Mouse (Mus musculus): ENCODE results near the gene Rptor. TPM values are rescaled to one million over a fixed set of nuclear protein-coding genes. Genes with fewer than 3 reads are reported as not detected.

The Rptor gene
- polyA plus RNA-seq, 2 experiments, result 3.7 to 5.8 TPM

DNA sequence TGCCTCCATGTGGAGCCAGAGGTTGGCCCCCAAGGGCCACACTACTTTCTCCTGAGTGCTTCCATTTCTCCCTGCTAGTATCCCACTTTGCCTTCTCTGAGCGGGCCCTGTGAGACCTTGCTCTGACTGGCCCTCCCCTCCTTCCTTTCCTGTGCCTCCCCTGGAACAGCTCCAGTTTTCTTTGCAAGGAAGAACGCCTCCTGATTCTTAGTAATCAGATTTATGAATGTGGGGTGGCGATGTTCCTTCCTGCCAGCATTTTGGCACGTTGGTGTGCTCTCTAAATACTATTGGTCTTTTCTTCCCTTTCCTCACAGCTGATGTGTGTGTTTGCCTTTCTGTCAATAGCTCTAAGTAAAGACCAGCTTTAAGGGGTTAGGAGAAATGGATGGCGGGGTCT lies 82.8 kb downstream of the Rptor start:
- H3K4me3 ChIP-seq (ENCODE audit: insufficient read depth in 1 of 2, low read depth in 2 of 2, low read length in 2 of 2), result no peak overlapping the region
- TF ChIP-seq CTCF (IDR thresholded peaks at IDR 0.05; ENCODE audit: low read depth) (no peak), EP300 (IDR thresholded peaks at IDR 0.05; ENCODE audit: low read depth) (no peak)
- ATAC-seq (ENCODE audit: insufficient read depth), result no peak
- peaks cover 0 to 9% of the 10 kb centered on the region in 2 experiments; a peak in 1 of 4 replicates for H3K4me1 ChIP-seq (replicated peaks; ENCODE audit: control insufficient read depth in 2 of 2, insufficient read depth in 2 of 2, low read length in 1 of 2)
- no peak overlapping the region for H3K4me2 ChIP-seq (ENCODE audit: low read depth)
- no peak for DNase-seq (ENCODE audit: low read depth in 3 of 3, low spot score in 3 of 3)
- WGBS (ENCODE audit: insufficient replicate concordance), result 51% methylated on average over 5 of the region's 5 CpGs
- no peak overlapping the region for H3K27ac ChIP-seq
- no peaks in the 10 kb centered on the region for H3K9me3 ChIP-seq (ENCODE audit: control insufficient read depth, low read length)
- H3K36me3 ChIP-seq (replicated peaks; ENCODE audit: control insufficient read depth, insufficient read depth, low read depth), result no peaks in the 10 kb centered on the region
- no peaks in the 10 kb centered on the region for H3K27me3 ChIP-seq (ENCODE audit: control insufficient read depth, insufficient read depth, low read length)
- H3K9ac ChIP-seq (replicated peaks), result no peak overlapping the region

DNA sequence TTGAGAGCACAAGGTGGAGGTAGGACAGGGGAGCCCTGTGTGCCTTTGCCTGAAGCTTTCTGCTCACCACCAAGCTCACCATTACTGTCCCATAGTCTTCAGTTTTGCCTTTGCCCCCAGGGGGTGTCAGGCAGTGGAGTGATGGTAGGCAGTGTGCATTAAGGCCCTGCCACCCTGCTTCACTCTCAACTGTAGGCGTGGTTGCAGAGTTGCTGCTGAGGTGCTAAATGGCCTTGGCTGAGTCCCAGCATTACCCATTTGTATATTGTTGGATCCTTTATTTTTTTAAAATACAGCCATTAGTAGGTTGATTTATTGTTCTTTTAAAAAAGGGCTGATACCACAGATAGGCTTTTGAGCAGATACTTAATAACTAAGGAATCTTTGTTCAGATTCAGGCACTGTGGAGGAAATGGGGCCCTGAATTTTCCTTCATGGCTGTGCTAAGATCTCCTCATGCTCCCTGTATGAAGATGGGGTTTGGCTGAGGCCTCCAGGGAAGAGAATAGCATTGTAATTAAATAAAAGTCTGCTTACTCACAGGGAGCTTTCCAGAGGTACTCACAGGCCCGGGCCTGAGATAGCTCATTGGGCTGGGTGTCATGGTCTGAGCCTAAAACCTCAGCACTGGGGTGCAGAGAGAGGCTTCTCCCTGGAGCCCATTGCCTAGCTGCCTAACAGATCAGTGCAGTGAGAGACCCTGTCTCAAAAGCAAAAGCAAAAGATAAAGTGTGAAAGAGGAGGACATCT lies 83.4 kb downstream of the Rptor start:
- no peaks in the 10 kb centered on the region for H3K27me3 ChIP-seq (ENCODE audit: control insufficient read depth, insufficient read depth, low read length)
- no peak overlapping the region for H3K9ac ChIP-seq (replicated peaks)
- TF ChIP-seq CTCF (IDR thresholded peaks at IDR 0.05; ENCODE audit: low read depth), result no peak
- H3K9me3 ChIP-seq (ENCODE audit: control insufficient read depth, low read length), result no peaks in the 10 kb centered on the region
- DNase-seq (ENCODE audit: low read depth in 3 of 3, low spot score in 3 of 3), result no peak
- no peak for ATAC-seq (ENCODE audit: insufficient read depth)
- WGBS (ENCODE audit: insufficient replicate concordance), result 69% methylated on average over 2 of the region's 2 CpGs
- no peak overlapping the region for H3K4me2 ChIP-seq (ENCODE audit: low read depth)
- H3K36me3 ChIP-seq (replicated peaks; ENCODE audit: control insufficient read depth, insufficient read depth, low read depth), result no peaks in the 10 kb centered on the region
- H3K4me3 ChIP-seq (ENCODE audit: insufficient read depth in 1 of 2, low read depth in 2 of 2, low read length in 2 of 2), result no peak overlapping the region
- H3K4me1 ChIP-seq (replicated peaks; ENCODE audit: control insufficient read depth in 2 of 2, insufficient read depth in 2 of 2, low read length in 1 of 2), result peaks cover 0 to 9% of the 10 kb centered on the region in 2 experiments; a peak in 1 of 4 replicates
- no peak overlapping the region for H3K27ac ChIP-seq

DNA sequence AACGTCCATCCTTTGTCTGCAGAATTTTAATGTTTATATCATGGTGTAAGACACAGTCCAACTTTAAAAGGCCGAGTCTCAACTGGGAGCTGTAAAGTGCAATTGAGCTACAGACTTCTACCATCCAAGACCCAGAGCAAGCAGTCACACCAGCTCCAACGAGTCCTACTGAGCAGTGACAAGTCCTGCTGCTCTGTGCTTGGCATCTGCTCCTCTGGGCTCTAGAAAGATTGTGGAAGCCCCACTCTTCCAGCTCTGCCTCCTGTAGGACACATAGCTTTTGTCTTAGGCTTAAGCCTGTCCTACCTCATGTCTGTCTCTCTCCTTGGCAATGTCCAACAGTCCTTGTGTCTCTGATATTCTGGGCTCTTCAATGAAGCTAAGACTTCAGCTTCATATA lies 84.6 kb downstream of the Rptor start:
- Histone ChIP-seq H3K27me3 (ENCODE audit: control insufficient read depth, insufficient read depth, low read length) (no peaks in the 10 kb centered on the region), H3K4me3 (ENCODE audit: insufficient read depth in 1 of 2, low read depth in 2 of 2, low read length in 2 of 2) (no peak overlapping the region), H3K36me3 (replicated peaks; ENCODE audit: control insufficient read depth, insufficient read depth, low read depth) (no peaks in the 10 kb centered on the region), H3K4me1 (replicated peaks; ENCODE audit: control insufficient read depth in 2 of 2, insufficient read depth in 2 of 2, low read length in 1 of 2) (peaks cover 0 to 7% of the 10 kb centered on the region in 2 experiments; a peak in 1 of 4 replicates), H3K9me3 (ENCODE audit: control insufficient read depth, low read length) (no peaks in the 10 kb centered on the region), H3K4me2 (ENCODE audit: low read depth) (no peak overlapping the region), H3K9ac (replicated peaks) (no peak overlapping the region), H3K27ac (no peak overlapping the region)
- no peak for ATAC-seq (ENCODE audit: insufficient read depth)
- DNase-seq (ENCODE audit: low read depth in 3 of 3, low spot score in 3 of 3), result no peak
- no peak for TF ChIP-seq CTCF (IDR thresholded peaks at IDR 0.05; ENCODE audit: low read depth)
- no peak for TF ChIP-seq EP300 (IDR thresholded peaks at IDR 0.05; ENCODE audit: low read depth)
- WGBS (ENCODE audit: insufficient replicate concordance), result 69% methylated on average over 3 of the region's 3 CpGs

DNA sequence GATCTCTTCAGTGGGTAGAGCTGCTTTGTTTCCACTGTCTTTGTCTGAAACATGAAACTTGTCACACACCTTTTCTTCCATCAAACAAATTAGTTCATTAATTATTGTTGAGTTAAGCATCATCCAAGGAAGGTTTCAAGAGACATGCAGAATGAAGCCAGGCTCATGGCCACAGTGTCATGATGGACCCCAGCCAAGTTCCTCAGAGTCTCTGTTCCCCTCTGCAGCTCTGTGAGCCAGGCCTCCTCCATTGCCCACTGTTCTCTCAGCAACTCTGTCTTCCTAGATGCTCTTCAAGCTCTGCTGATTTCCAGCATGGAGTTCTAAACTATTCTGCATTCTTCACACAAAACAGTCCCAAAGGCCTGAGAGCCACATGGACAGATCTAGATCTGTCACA lies 85.3 kb downstream of the Rptor start:
- Histone ChIP-seq H3K4me1 (replicated peaks; ENCODE audit: control insufficient read depth in 2 of 2, insufficient read depth in 2 of 2, low read length in 1 of 2) (peaks cover 0 to 11% of the 10 kb centered on the region in 2 experiments; a peak in 1 of 4 replicates), H3K9me3 (ENCODE audit: control insufficient read depth, low read length) (no peaks in the 10 kb centered on the region), H3K27me3 (ENCODE audit: control insufficient read depth, insufficient read depth, low read length) (no peaks in the 10 kb centered on the region), H3K4me2 (ENCODE audit: low read depth) (no peak overlapping the region), H3K36me3 (replicated peaks; ENCODE audit: control insufficient read depth, insufficient read depth, low read depth) (no peaks in the 10 kb centered on the region), H3K9ac (replicated peaks) (no peak overlapping the region), H3K4me3 (ENCODE audit: insufficient read depth in 1 of 2, low read depth in 2 of 2, low read length in 2 of 2) (no peak overlapping the region), H3K27ac (no peak overlapping the region)
- DNase-seq (ENCODE audit: low read depth in 3 of 3, low spot score in 3 of 3) (no peak), ATAC-seq (ENCODE audit: insufficient read depth) (no peak)
- no peak for TF ChIP-seq CTCF (IDR thresholded peaks at IDR 0.05; ENCODE audit: low read depth)
- TF ChIP-seq EP300 (IDR thresholded peaks at IDR 0.05; ENCODE audit: low read depth), result no peak

DNA sequence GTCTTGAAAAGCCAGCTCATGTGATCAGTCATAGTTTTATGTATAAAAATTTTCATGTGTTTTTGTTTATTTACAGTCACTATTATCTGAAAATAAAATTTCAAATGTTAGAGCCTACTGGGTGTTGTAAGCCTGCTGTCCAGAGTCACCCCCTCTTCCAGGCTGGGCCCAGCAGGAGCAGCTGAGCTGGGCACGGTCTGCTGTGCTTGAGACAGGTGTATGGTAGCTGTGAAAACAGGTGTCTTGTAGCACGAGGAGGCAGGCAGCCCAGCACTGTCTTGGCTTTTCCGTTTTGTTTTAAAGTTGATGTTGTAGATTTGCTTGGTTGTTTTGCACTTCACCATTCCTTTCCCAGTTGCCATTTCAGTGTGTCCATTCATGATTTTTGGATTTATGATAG lies 87.2 kb downstream of the Rptor start:
- WGBS (ENCODE audit: insufficient replicate concordance), result 82% methylated on average over 3 of the region's 3 CpGs
- H3K36me3 ChIP-seq (replicated peaks; ENCODE audit: control insufficient read depth, insufficient read depth, low read depth), result no peaks in the 10 kb centered on the region
- no peak overlapping the region for H3K4me2 ChIP-seq (ENCODE audit: low read depth)
- H3K27ac ChIP-seq, result no peak overlapping the region
- no peak for DNase-seq (ENCODE audit: low read depth in 3 of 3, low spot score in 3 of 3)
- no peaks in the 10 kb centered on the region for H3K27me3 ChIP-seq (ENCODE audit: control insufficient read depth, insufficient read depth, low read length)
- H3K4me3 ChIP-seq (ENCODE audit: insufficient read depth in 1 of 2, low read depth in 2 of 2, low read length in 2 of 2), result no peak overlapping the region
- H3K9me3 ChIP-seq (ENCODE audit: control insufficient read depth, low read length), result no peaks in the 10 kb centered on the region
- no peak for ATAC-seq (ENCODE audit: insufficient read depth)
- TF ChIP-seq EP300 (IDR thresholded peaks at IDR 0.05; ENCODE audit: low read depth) (no peak), CTCF (IDR thresholded peaks at IDR 0.05; ENCODE audit: low read depth) (no peak)
- peaks cover 0 to 11% of the 10 kb centered on the region in 2 experiments; a peak in 1 of 4 replicates for H3K4me1 ChIP-seq (replicated peaks; ENCODE audit: control insufficient read depth in 2 of 2, insufficient read depth in 2 of 2, low read length in 1 of 2)
- H3K9ac ChIP-seq (replicated peaks), result no peak overlapping the region
